Mouse (Mus musculus): ENCODE data around the gene Grin2a. TPM values are rescaled to one million over a fixed set of nuclear protein-coding genes. Genes with fewer than 3 reads are reported as not detected.

Gene Grin2a
- polyA plus RNA-seq, 1 experiment from 2014 or later: 0.05 TPM

DNA sequence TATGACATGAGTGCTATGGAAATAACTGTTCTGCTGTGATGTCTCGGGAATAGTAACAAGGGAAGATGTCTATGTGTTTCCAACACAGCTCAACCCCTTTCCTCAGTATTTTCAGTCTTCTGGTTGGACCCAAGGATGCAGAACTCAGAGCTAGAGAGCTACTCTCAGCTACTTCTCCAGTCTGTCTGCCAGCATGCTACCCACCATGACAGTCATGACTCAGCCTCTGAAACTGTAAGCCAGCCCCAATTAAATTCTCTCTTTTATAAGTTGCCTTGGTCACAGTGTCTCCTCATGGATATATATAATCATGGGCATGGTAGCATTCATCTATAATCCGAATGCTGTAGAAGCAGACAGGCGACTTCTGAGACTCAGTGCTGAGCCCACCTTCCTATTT lies 47.9 kb downstream of the Grin2a start:
- Histone ChIP-seq H3K4me1 (replicated peaks; ENCODE audit: control insufficient read depth, insufficient read depth, low read length) (no peaks in the 10 kb centered on the region), H3K4me2 (ENCODE audit: low read depth, low read length) (no peak overlapping the region), H3K9me3 (ENCODE audit: control insufficient read depth, low read length) (no peaks in the 10 kb centered on the region), H3K27ac (ENCODE audit: low read length) (no peak overlapping the region), H3K9ac (ENCODE audit: low read length) (no peak overlapping the region), H3K36me3 (ENCODE audit: control insufficient read depth, insufficient read depth, low read length) (no peaks in the 10 kb centered on the region), H3K27me3 (ENCODE audit: control insufficient read depth, insufficient read depth, low read depth, low read length) (no peaks in the 10 kb centered on the region), H3K4me3 (ENCODE audit: low read length) (no peak overlapping the region)
- no peak for ATAC-seq (ENCODE audit: low read depth)
- 70% methylated on average over 3 of the region's 3 CpGs for WGBS

DNA sequence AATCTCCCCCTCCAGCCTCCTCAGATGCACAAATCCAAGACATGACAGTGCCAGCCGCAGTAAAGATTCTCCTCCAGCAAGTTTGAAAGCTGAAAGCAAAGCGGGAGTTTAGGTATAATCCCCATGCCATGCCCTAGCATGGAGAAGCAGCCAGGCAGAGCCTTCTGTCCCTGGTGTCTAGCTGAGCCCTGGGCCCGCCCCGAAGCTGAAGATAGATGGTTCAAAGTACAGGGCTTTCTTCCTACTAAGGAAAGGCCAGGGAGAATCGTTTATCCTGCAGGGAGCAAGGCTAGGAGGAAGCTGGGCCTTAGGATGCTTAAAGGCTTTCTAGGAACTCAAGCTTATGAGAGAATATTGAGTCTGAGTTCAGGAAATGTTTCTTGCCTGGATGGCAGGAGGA lies 50.5 kb downstream of the Grin2a start:
- H3K9me3 ChIP-seq (ENCODE audit: control insufficient read depth, low read length): no peaks in the 10 kb centered on the region
- no peak overlapping the region for H3K4me3 ChIP-seq (ENCODE audit: low read length)
- H3K4me1 ChIP-seq (replicated peaks; ENCODE audit: control insufficient read depth, insufficient read depth, low read length): no peaks in the 10 kb centered on the region
- H3K4me2 ChIP-seq (ENCODE audit: low read depth, low read length): no peak overlapping the region
- H3K9ac ChIP-seq (ENCODE audit: low read length): no peak overlapping the region
- no peak for ATAC-seq (ENCODE audit: low read depth)
- H3K27me3 ChIP-seq (ENCODE audit: control insufficient read depth, insufficient read depth, low read depth, low read length): no peaks in the 10 kb centered on the region
- no peaks in the 10 kb centered on the region for H3K36me3 ChIP-seq (ENCODE audit: control insufficient read depth, insufficient read depth, low read length)
- 63% methylated on average over 5 of the region's 5 CpGs for WGBS
- no peak overlapping the region for H3K27ac ChIP-seq (ENCODE audit: low read length)

DNA sequence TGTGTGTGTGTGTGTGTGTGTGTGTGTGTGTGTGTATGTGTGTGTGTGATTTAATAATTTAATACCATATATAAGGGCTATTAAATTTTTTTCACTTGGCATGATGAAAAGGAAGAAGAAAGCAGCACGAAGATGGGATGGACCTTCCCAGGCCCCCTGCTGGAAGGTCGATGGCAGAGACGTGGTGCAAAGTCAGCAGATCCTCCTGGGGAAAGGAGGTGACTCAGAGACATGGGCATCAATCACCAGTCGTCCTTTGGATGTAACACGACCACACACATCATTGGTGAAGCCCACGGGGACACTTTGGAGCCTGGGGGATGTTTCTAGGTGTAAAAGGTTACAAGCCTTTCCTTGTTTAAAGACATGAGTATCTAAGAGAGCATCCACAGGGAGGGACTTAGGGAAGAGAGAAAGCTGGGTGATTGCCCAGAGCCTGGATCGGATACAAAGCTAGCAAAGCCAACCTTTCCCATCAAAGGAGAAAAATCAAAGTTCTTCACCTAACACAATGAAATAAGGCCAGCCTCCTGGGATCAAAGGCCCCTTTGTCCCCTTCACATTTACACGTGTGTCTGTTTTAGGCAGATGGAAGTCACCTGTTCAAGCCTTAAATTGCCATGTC lies 53.9 kb downstream of the Grin2a start:
- Histone ChIP-seq H3K4me3 (ENCODE audit: low read length) (no peak overlapping the region), H3K36me3 (ENCODE audit: control insufficient read depth, insufficient read depth, low read length) (no peaks in the 10 kb centered on the region), H3K9me3 (ENCODE audit: control insufficient read depth, low read length) (no peaks in the 10 kb centered on the region), H3K27ac (ENCODE audit: low read length) (no peak overlapping the region), H3K4me1 (replicated peaks; ENCODE audit: control insufficient read depth, insufficient read depth, low read length) (no peaks in the 10 kb centered on the region), H3K9ac (ENCODE audit: low read length) (no peak overlapping the region), H3K4me2 (ENCODE audit: low read depth, low read length) (no peak overlapping the region), H3K27me3 (ENCODE audit: control insufficient read depth, insufficient read depth, low read depth, low read length) (no peaks in the 10 kb centered on the region)
- WGBS: 30% methylated on average over 8 of the region's 8 CpGs
- ATAC-seq (ENCODE audit: low read depth): no peak

DNA sequence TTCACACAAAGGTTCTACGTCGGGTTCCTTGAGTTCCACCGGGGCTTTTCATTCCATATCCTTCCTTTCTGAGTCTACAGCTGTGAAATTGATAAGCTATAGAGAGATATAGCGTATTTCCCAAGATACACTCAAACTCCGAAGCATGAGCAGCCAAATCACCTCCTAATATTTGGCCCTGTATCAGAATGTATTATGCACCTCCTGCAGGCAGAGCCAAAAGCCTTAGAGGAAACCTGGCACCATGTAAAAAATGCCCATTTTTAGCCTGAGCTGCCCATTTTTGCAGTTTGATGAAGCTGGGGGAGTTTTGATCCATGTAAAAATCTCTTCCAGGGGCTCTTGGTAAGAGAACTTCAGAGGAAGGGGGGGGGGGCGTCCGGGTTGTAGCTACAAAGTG lies 54.6 kb downstream of the Grin2a start:
- H3K4me2 ChIP-seq (ENCODE audit: low read depth, low read length): no peak overlapping the region
- H3K4me1 ChIP-seq (replicated peaks; ENCODE audit: control insufficient read depth, insufficient read depth, low read length): no peaks in the 10 kb centered on the region
- no peaks in the 10 kb centered on the region for H3K27me3 ChIP-seq (ENCODE audit: control insufficient read depth, insufficient read depth, low read depth, low read length)
- no peak for ATAC-seq (ENCODE audit: low read depth)
- no peaks in the 10 kb centered on the region for H3K9me3 ChIP-seq (ENCODE audit: control insufficient read depth, low read length)
- H3K27ac ChIP-seq (ENCODE audit: low read length): no peak overlapping the region
- H3K4me3 ChIP-seq (ENCODE audit: low read length): no peak overlapping the region
- no peaks in the 10 kb centered on the region for H3K36me3 ChIP-seq (ENCODE audit: control insufficient read depth, insufficient read depth, low read length)
- WGBS: 80% methylated on average over 7 of the region's 7 CpGs
- no peak overlapping the region for H3K9ac ChIP-seq (ENCODE audit: low read length)

DNA sequence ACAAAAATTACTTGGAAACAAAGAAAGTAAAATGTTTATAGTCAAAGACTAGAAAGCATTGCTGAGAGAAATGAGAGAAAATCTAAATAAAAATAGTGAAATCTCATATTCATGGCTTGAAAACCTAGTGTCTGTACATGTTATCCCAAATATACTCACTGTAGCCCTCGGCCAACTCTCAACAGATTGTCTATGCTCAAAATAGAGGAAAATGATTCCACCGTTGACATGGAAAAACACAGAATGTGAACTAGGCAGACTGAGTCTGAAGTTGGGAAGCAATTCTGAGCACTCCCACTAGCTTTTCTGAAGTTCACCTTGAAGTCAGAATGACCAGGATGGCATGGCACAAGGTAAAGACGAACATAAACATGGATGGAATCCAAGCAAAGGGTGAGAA lies 84.7 kb downstream of the Grin2a start:
- WGBS: 73% methylated on average over 3 of the region's 3 CpGs

DNA sequence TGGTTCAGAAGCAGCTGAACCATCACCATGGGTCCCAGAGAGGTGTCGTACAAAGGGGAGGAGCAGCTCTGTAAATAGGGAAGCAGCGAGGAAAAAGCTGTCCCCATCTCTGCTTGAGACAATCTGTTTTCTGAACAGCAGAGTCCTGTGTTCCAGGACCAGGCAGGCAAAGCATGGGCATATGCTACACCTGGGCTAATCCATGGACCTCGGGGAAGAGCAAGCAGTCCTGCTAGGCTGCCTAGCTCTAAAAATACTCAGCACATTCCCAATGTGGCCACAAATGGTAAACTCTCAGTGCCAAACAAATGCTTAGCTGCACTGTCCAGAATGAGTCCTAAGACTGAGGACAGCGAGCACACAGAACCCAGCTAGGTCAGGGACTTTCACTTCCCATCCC lies 86.1 kb downstream of the Grin2a start:
- H3K27ac ChIP-seq (ENCODE audit: low read length): no peak overlapping the region
- H3K9ac ChIP-seq (ENCODE audit: low read length): no peak overlapping the region
- ATAC-seq (ENCODE audit: low read depth): no peak
- H3K4me1 ChIP-seq (replicated peaks; ENCODE audit: control insufficient read depth, insufficient read depth, low read length): no peaks in the 10 kb centered on the region
- H3K9me3 ChIP-seq (ENCODE audit: control insufficient read depth, low read length): no peaks in the 10 kb centered on the region
- H3K4me3 ChIP-seq (ENCODE audit: low read length): no peak overlapping the region
- no peak overlapping the region for H3K4me2 ChIP-seq (ENCODE audit: low read depth, low read length)
- no peaks in the 10 kb centered on the region for H3K27me3 ChIP-seq (ENCODE audit: control insufficient read depth, insufficient read depth, low read depth, low read length)
- H3K36me3 ChIP-seq (ENCODE audit: control insufficient read depth, insufficient read depth, low read length): no peaks in the 10 kb centered on the region
- 80% methylated on average over 4 of the region's 4 CpGs for WGBS

More for the DNA sequence above, 84.7 kb downstream of the Grin2a start:
- Histone ChIP-seq H3K9me3 (ENCODE audit: control insufficient read depth, low read length) (no peaks in the 10 kb centered on the region), H3K9ac (ENCODE audit: low read length) (no peak overlapping the region), H3K36me3 (ENCODE audit: control insufficient read depth, insufficient read depth, low read length) (no peaks in the 10 kb centered on the region), H3K4me2 (ENCODE audit: low read depth, low read length) (no peak overlapping the region), H3K4me3 (ENCODE audit: low read length) (no peak overlapping the region), H3K27me3 (ENCODE audit: control insufficient read depth, insufficient read depth, low read depth, low read length) (no peaks in the 10 kb centered on the region), H3K4me1 (replicated peaks; ENCODE audit: control insufficient read depth, insufficient read depth, low read length) (no peaks in the 10 kb centered on the region), H3K27ac (ENCODE audit: low read length) (no peak overlapping the region)
- no peak for ATAC-seq (ENCODE audit: low read depth)

DNA sequence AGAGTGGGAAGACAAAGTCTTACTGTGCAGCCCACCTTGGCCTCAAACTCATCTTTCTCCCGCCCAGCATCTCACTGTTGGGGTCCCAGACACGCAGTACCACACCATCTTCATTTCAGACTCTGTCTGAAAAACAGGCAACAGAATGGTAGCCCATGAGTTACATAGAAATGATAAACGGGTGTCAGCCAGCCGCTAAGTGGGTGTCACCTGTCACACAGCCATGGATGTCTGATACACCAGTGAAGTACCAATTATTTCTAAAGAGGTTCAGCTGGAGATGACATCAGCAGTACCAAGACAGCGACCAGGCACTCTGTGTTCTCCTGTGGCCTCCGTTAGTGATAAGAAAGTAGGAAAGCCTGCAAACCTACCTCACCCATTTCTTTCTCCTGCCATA lies 90.9 kb downstream of the Grin2a start:
- 75% methylated on average over 6 of the region's 6 CpGs for WGBS
- no peaks in the 10 kb centered on the region for H3K27me3 ChIP-seq (ENCODE audit: control insufficient read depth, insufficient read depth, low read depth, low read length)
- no peaks in the 10 kb centered on the region for H3K4me1 ChIP-seq (replicated peaks; ENCODE audit: control insufficient read depth, insufficient read depth, low read length)
- no peaks in the 10 kb centered on the region for H3K9me3 ChIP-seq (ENCODE audit: control insufficient read depth, low read length)
- no peak overlapping the region for H3K4me3 ChIP-seq (ENCODE audit: low read length)
- H3K4me2 ChIP-seq (ENCODE audit: low read depth, low read length): no peak overlapping the region
- ATAC-seq (ENCODE audit: low read depth): no peak
- H3K9ac ChIP-seq (ENCODE audit: low read length): no peak overlapping the region
- H3K36me3 ChIP-seq (ENCODE audit: control insufficient read depth, insufficient read depth, low read length): no peaks in the 10 kb centered on the region
- no peak overlapping the region for H3K27ac ChIP-seq (ENCODE audit: low read length)

DNA sequence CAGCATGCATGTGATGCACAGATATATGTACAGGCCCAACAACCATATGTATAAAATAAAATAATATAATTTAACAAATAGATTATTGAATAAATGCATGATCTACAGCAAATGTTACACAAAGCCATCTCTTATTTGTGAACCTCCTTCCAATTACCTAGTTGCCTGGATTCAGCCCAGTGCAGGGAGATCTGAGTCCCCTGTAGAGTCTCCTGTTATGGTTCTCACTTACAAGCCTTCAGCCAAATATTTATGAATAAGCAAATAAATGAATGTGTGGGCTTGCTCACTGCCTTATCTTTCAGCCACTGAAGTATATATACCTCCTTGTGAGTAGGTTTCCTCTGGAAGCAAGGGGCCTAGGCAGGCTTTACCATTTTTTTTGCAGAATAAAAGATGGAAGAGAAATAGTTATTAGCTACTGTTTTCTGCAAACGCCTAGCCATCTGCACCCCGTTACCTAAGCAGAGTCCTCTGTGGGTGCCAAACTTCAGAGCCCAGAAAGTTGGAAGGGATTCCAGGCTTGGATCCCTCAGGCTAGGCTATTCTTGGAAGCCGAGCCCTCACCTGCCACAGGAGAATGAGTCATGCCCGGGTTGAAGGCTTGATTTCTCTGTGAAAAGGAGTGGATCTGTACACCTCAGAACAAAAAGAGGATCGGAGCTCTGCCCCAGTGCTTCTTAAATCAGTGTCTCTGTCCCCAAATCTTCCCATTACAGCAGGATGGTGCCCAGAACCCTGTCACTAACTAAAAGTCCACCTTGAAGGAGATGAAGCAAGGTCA lies 92.5 kb downstream of the Grin2a start:
- Histone ChIP-seq H3K9ac (ENCODE audit: low read length) (no peak overlapping the region), H3K27ac (ENCODE audit: low read length) (no peak overlapping the region), H3K9me3 (ENCODE audit: control insufficient read depth, low read length) (no peaks in the 10 kb centered on the region), H3K4me2 (ENCODE audit: low read depth, low read length) (no peak overlapping the region), H3K27me3 (ENCODE audit: control insufficient read depth, insufficient read depth, low read depth, low read length) (no peaks in the 10 kb centered on the region), H3K4me1 (replicated peaks; ENCODE audit: control insufficient read depth, insufficient read depth, low read length) (no peaks in the 10 kb centered on the region), H3K4me3 (ENCODE audit: low read length) (no peak overlapping the region), H3K36me3 (ENCODE audit: control insufficient read depth, insufficient read depth, low read length) (no peaks in the 10 kb centered on the region)
- 68% methylated on average over 5 of the region's 5 CpGs for WGBS
- ATAC-seq (ENCODE audit: low read depth): no peak

DNA sequence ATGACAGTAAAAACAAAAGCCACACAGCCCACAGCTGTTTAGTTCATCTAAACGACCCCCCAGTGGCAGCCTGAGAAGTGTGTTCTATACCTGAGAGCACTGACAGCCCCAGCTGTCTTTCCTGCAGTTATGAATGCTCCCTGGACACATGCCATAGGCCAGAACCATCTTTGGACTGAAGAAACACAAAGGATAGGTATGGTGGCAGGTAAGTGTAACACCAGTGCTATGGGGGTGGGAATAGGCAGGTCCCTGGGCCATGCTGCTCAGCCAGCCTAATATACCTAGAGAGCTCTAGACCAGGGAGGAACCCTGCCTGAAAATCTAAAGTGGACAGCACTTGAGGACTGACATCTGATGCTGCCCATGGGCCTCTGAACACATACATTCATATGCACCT lies 93.9 kb downstream of the Grin2a start:
- Histone ChIP-seq H3K27ac (ENCODE audit: low read length) (no peak overlapping the region), H3K27me3 (ENCODE audit: control insufficient read depth, insufficient read depth, low read depth, low read length) (no peaks in the 10 kb centered on the region), H3K4me2 (ENCODE audit: low read depth, low read length) (no peak overlapping the region), H3K36me3 (ENCODE audit: control insufficient read depth, insufficient read depth, low read length) (no peaks in the 10 kb centered on the region), H3K9ac (ENCODE audit: low read length) (no peak overlapping the region), H3K4me1 (replicated peaks; ENCODE audit: control insufficient read depth, insufficient read depth, low read length) (no peaks in the 10 kb centered on the region), H3K4me3 (ENCODE audit: low read length) (no peak overlapping the region), H3K9me3 (ENCODE audit: control insufficient read depth, low read length) (no peaks in the 10 kb centered on the region)
- WGBS: 35% methylated on average over 1 of the region's 1 CpGs
- no peak for ATAC-seq (ENCODE audit: low read depth)

Measured in lung, embryonic 16.5 days (tissue).